Mouse (Mus musculus): Measurements from ENCODE around the gene Specc1. TPM values are rescaled to one million over a fixed set of nuclear protein-coding genes. Genes with fewer than 3 reads are reported as not detected.

Gene Specc1
- polyA plus RNA-seq, 1 experiment from 2014 or later, result 13.4 TPM

- H3K4me1 ChIP-seq (ENCODE audit: insufficient read depth), result 0 out of 2 replicates have a peak, but pooled peaks cover 3% of the 10 kb centered on the region
- peak overlapping the region; percentile 95 for H3K4me3 ChIP-seq (ENCODE audit: low read depth, low read length)
- H3K9ac ChIP-seq, result peak overlapping the region; percentile 88
- H3K9me3 ChIP-seq (ENCODE audit: low read depth, low read length), result no peaks in the 10 kb centered on the region
- peak; percentile 11; the same call in 1 of the 2 replicates for ATAC-seq (ENCODE audit: insufficient read depth)
- H3K36me3 ChIP-seq (ENCODE audit: insufficient read depth), result peaks cover 4% of the 10 kb centered on the region; the same call in 1 of the 2 replicates
- no peak for DNase-seq
- TF ChIP-seq CTCF (IDR thresholded peaks at IDR 0.05; ENCODE audit: low read depth), result no peak
- peak overlapping the region; percentile 84 for H3K4me2 ChIP-seq
- peak overlapping the region; percentile 93 for H3K27ac ChIP-seq (ENCODE audit: low read depth)
- H3K27me3 ChIP-seq (ENCODE audit: insufficient read depth, low read length), result no peaks in the 10 kb centered on the region
- WGBS, result 19% methylated on average over 11 of the region's 11 CpGs
Measured at GRCm38 (mm10) chr11:61930640-61931586, 25.6 kb upstream of the Specc1 start.

GRCm38 (mm10) chr11:61937761-61938160 lies 18.8 kb upstream of the Specc1 start:
- H3K27ac ChIP-seq (ENCODE audit: low read depth), result no peak overlapping the region
- TF ChIP-seq CTCF (IDR thresholded peaks at IDR 0.05; ENCODE audit: low read depth), result no peak
- H3K9me3 ChIP-seq (ENCODE audit: low read depth, low read length), result no peaks in the 10 kb centered on the region
- H3K4me3 ChIP-seq (ENCODE audit: low read depth, low read length), result no peak overlapping the region
- WGBS, result 85% methylated on average over 1 of the region's 1 CpGs
- H3K27me3 ChIP-seq (ENCODE audit: insufficient read depth, low read length), result no peaks in the 10 kb centered on the region
- H3K4me1 ChIP-seq (ENCODE audit: insufficient read depth), result no peaks in the 10 kb centered on the region
- no peaks in the 10 kb centered on the region for H3K36me3 ChIP-seq (ENCODE audit: insufficient read depth)
- no peak for ATAC-seq (ENCODE audit: insufficient read depth)
- no peak overlapping the region for H3K9ac ChIP-seq
- DNase-seq, result no peak
- H3K4me2 ChIP-seq, result no peak overlapping the region

GRCm38 (mm10) chr11:61942903-61943302 lies 13.7 kb upstream of the Specc1 start:
- 76% methylated on average over 2 of the region's 2 CpGs for WGBS
- no peak for DNase-seq

GRCm38 (mm10) chr11:61944417-61944816 lies 12.1 kb upstream of the Specc1 start:
- no peaks in the 10 kb centered on the region for H3K9me3 ChIP-seq (ENCODE audit: low read depth, low read length)
- no peak overlapping the region for H3K27ac ChIP-seq (ENCODE audit: low read depth)
- DNase-seq (no peak), ATAC-seq (ENCODE audit: insufficient read depth) (no peak)
- no peaks in the 10 kb centered on the region for H3K36me3 ChIP-seq (ENCODE audit: insufficient read depth)
- H3K4me2 ChIP-seq, result no peak overlapping the region
- H3K27me3 ChIP-seq (ENCODE audit: insufficient read depth, low read length), result no peaks in the 10 kb centered on the region
- no peak for TF ChIP-seq CTCF (IDR thresholded peaks at IDR 0.05; ENCODE audit: low read depth)
- WGBS, result 80% methylated on average over 9 of the region's 9 CpGs
- no peak overlapping the region for H3K9ac ChIP-seq
- no peaks in the 10 kb centered on the region for H3K4me1 ChIP-seq (ENCODE audit: insufficient read depth)
- H3K4me3 ChIP-seq (ENCODE audit: low read depth, low read length), result no peak overlapping the region

More at GRCm38 (mm10) chr11:61942903-61943302, 13.7 kb upstream of the Specc1 start:
- H3K9ac ChIP-seq, result no peak overlapping the region
- H3K4me2 ChIP-seq, result no peak overlapping the region
- H3K4me1 ChIP-seq (ENCODE audit: insufficient read depth), result no peaks in the 10 kb centered on the region
- H3K27ac ChIP-seq (ENCODE audit: low read depth), result no peak overlapping the region
- H3K36me3 ChIP-seq (ENCODE audit: insufficient read depth), result no peaks in the 10 kb centered on the region
- TF ChIP-seq CTCF (IDR thresholded peaks at IDR 0.05; ENCODE audit: low read depth), result no peak
- no peak for ATAC-seq (ENCODE audit: insufficient read depth)
- no peaks in the 10 kb centered on the region for H3K27me3 ChIP-seq (ENCODE audit: insufficient read depth, low read length)
- no peak overlapping the region for H3K4me3 ChIP-seq (ENCODE audit: low read depth, low read length)
- H3K9me3 ChIP-seq (ENCODE audit: low read depth, low read length), result no peaks in the 10 kb centered on the region

- no peaks in the 10 kb centered on the region for H3K27me3 ChIP-seq (ENCODE audit: insufficient read depth, low read length)
- DNase-seq (no peak), ATAC-seq (ENCODE audit: insufficient read depth) (no peak)
- H3K9ac ChIP-seq, result no peak overlapping the region
- no peaks in the 10 kb centered on the region for H3K36me3 ChIP-seq (ENCODE audit: insufficient read depth)
- no peak overlapping the region for H3K4me2 ChIP-seq
- H3K4me3 ChIP-seq (ENCODE audit: low read depth, low read length), result no peak overlapping the region
- WGBS, result 91% methylated on average over 4 of the region's 4 CpGs
- H3K27ac ChIP-seq (ENCODE audit: low read depth), result no peak overlapping the region
- H3K4me1 ChIP-seq (ENCODE audit: insufficient read depth), result no peaks in the 10 kb centered on the region
- no peaks in the 10 kb centered on the region for H3K9me3 ChIP-seq (ENCODE audit: low read depth, low read length)
- TF ChIP-seq CTCF (IDR thresholded peaks at IDR 0.05; ENCODE audit: low read depth), result no peak
Measured at GRCm38 (mm10) chr11:61946608-61947007, 10.0 kb upstream of the Specc1 start.

GRCm38 (mm10) chr11:61949315-61949714 lies 7.2 kb upstream of the Specc1 start:
- peak; percentile 84 for DNase-seq
- WGBS, result 0% methylated on average over 3 of the region's 3 CpGs
- no peak overlapping the region for H3K27ac ChIP-seq (ENCODE audit: low read depth)

GRCm38 (mm10) chr11:61950632-61951031 lies 5.9 kb upstream of the Specc1 start:
- no peak overlapping the region for H3K9ac ChIP-seq
- no peak overlapping the region for H3K27ac ChIP-seq (ENCODE audit: low read depth)
- H3K27me3 ChIP-seq (ENCODE audit: insufficient read depth, low read length), result no peaks in the 10 kb centered on the region
- DNase-seq (peak; percentile 93), ATAC-seq (ENCODE audit: insufficient read depth) (0 out of 2 replicates have a peak, but pooled peaks have one; percentile 17)
- no peaks in the 10 kb centered on the region for H3K9me3 ChIP-seq (ENCODE audit: low read depth, low read length)
- no peak overlapping the region for H3K4me3 ChIP-seq (ENCODE audit: low read depth, low read length)
- H3K36me3 ChIP-seq (ENCODE audit: insufficient read depth), result no peaks in the 10 kb centered on the region
- WGBS, result 13% methylated on average over 10 of the region's 10 CpGs
- H3K4me1 ChIP-seq (ENCODE audit: insufficient read depth), result no peaks in the 10 kb centered on the region
- TF ChIP-seq CTCF (IDR thresholded peaks at IDR 0.05; ENCODE audit: low read depth), result peak; percentile 94
- H3K4me2 ChIP-seq, result no peak overlapping the region; the same call in 1 of the 2 replicates

More at GRCm38 (mm10) chr11:61949315-61949714, 7.2 kb upstream of the Specc1 start:
- Histone ChIP-seq H3K9ac (no peak overlapping the region), H3K4me2 (no peak overlapping the region), H3K9me3 (ENCODE audit: low read depth, low read length) (no peaks in the 10 kb centered on the region), H3K4me1 (ENCODE audit: insufficient read depth) (no peaks in the 10 kb centered on the region), H3K4me3 (ENCODE audit: low read depth, low read length) (no peak overlapping the region), H3K36me3 (ENCODE audit: insufficient read depth) (no peaks in the 10 kb centered on the region), H3K27me3 (ENCODE audit: insufficient read depth, low read length) (no peaks in the 10 kb centered on the region)
- no peak for ATAC-seq (ENCODE audit: insufficient read depth)
- peak; percentile 70 for TF ChIP-seq CTCF (IDR thresholded peaks at IDR 0.05; ENCODE audit: low read depth)

Data from lung, embryonic 14.5 days (tissue).